Mouse (Mus musculus): ENCODE data around the gene Olfm2.

- TF ChIP-seq POLR2A (IDR thresholded peaks at IDR 0.05; ENCODE audit: insufficient read depth, low read length): no peak
- no peak for TF ChIP-seq CTCF (IDR thresholded peaks at IDR 0.05; ENCODE audit: low read depth, low read length)
Observed at GRCm38 (mm10) chr9:20758896-20759295, 12.7 kb upstream of the Olfm2 start.
